Mouse (Mus musculus) MEL-GATA-1-ER (cell line): ENCODE measurements around the gene Wnt8b.
A peak's percentile ranks its signal among the peaks of the same experiment; 100 is the strongest.

Experiments used
- DNase-seq: peaks from one replicate; pipeline ENCODE4 v3.0.0-alpha.2; 2012; ENCODE audit warnings: low read depth; ENCODE audit errors: extremely low read depth

Wnt8b gene

DNA sequence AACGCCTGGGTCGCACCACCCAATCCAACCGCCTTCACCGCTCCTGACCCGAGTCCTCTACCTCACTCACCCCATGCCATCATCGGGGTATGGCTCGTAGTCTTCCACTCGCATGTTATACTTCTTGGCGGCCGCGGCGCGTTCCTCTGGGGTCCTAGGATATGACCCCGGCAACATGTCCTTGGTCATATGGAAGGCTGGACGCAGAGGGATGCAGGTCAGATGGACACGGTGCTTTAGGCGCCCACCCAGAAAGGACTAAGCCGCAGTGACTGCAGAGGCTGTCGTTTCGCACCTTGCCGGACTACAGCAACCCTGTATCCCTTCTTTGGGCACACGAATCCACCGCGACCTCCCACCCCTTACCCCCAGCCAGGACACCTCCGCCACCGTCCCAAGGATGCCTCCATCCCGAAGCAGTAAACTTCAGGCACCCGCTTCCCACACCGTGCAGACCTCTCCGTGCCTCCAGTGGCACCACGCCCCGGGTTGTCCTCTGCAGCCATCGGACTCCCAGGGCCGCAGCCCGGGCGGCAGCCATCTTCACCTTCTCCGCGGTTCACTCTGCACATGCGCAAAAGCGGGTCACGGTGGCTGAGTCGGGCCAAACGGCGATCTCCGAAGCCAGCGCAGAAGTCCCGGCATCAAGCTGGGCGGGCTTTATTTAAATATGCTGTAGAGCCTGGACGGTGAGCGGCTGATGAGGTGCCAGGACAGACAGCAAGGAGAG lies 61.8 kb downstream of the Wnt8b start, which contains the start of gene Ndufb8:
TSS of gene Ndufb8 (minus strand) at position 580 of the 730 bp plus-strand sequence.
- DNase-seq, result peak; percentile 89

DNA sequence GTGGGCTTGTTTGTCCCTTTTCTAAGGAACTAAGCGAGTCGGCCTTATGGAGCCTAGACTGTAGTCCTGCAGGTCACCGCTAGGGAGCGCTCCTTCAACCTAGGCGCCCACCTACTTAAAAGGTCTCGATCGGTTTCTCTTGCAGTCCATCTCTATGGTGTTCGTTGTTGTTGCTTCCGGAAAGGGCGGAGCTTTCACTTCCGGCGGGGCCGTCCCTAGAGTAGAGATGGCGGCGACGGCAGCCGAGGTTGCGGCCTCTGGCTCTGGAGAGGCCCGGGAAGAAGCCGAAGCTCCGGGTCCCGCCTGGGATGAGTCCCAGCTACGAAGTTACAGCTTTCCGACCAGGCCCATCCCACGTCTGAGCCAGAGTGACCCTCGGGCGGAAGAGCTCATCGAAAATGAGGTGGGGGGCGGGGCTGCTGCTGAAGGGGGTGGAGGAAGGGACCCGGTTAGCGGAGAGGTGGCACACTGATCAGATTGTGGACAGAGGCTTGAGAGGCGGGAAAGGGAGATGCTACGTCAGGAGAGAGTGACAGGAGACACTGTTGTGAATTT lies 69.5 kb downstream of the Wnt8b start, which contains the start of gene Hif1an:
TSS of gene Hif1an (plus strand) at position 199 of the 555 bp plus-strand sequence.
- peak; percentile 97 for DNase-seq
